Mouse (Mus musculus): ENCODE results near the gene Eif4enif1. TPM values are rescaled to one million over a fixed set of nuclear protein-coding genes. Genes with fewer than 3 reads are reported as not detected.
A peak's percentile ranks its signal among the peaks of the same experiment; 100 is the strongest.

Gene Eif4enif1
- polyA plus RNA-seq, 1 experiment, result 46.7 TPM

GRCm38 (mm10) chr11:3201326-3202230 lies 614 bp upstream of the Eif4enif1 start:
- H3K4me3 ChIP-seq (ENCODE audit: insufficient read depth, low read length), result peak overlapping the region; percentile 62
- TF ChIP-seq POLR2A (IDR thresholded peaks at IDR 0.05; ENCODE audit: borderline replicate concordance, low read depth, low read length) (no peak), CTCF (IDR thresholded peaks at IDR 0.05; ENCODE audit: low read depth, low read length) (no peak)
- no peaks in the 10 kb centered on the region; the same call in 1 of the 2 replicates for H3K4me1 ChIP-seq (ENCODE audit: control insufficient read depth, insufficient read depth, low read length)
- peak overlapping the region; percentile 66 for H3K27ac ChIP-seq (ENCODE audit: insufficient read depth, low read depth, low read length)

- Histone ChIP-seq H3K4me3 (ENCODE audit: insufficient read depth, low read length) (peak overlapping the region; percentile 64), H3K4me1 (ENCODE audit: control insufficient read depth, insufficient read depth, low read length) (no peaks in the 10 kb centered on the region; the same call in 1 of the 2 replicates), H3K27ac (ENCODE audit: insufficient read depth, low read depth, low read length) (peak overlapping the region; percentile 26)
- TF ChIP-seq POLR2A (IDR thresholded peaks at IDR 0.05; ENCODE audit: borderline replicate concordance, low read depth, low read length), result no peak
Measured at GRCm38 (mm10) chr11:3202781-3203441, 719 bp downstream of the Eif4enif1 start.

GRCm38 (mm10) chr11:3203771-3204170 lies 1.6 kb downstream of the Eif4enif1 start:
- no peak for TF ChIP-seq POLR2A (IDR thresholded peaks at IDR 0.05; ENCODE audit: borderline replicate concordance, low read depth, low read length)
- no peak for TF ChIP-seq CTCF (IDR thresholded peaks at IDR 0.05; ENCODE audit: low read depth, low read length)
- Histone ChIP-seq H3K4me3 (ENCODE audit: insufficient read depth, low read length) (peak overlapping the region; percentile 31; the same call in 1 of the 2 replicates), H3K27ac (ENCODE audit: insufficient read depth, low read depth, low read length) (no peak overlapping the region), H3K4me1 (ENCODE audit: control insufficient read depth, insufficient read depth, low read length) (no peaks in the 10 kb centered on the region; the same call in 1 of the 2 replicates)

GRCm38 (mm10) chr11:3205207-3205606 lies 3.0 kb downstream of the Eif4enif1 start:
- H3K4me3 ChIP-seq (ENCODE audit: insufficient read depth, low read length), result no peak overlapping the region
- no peaks in the 10 kb centered on the region; the same call in 1 of the 2 replicates for H3K4me1 ChIP-seq (ENCODE audit: control insufficient read depth, insufficient read depth, low read length)
- H3K27ac ChIP-seq (ENCODE audit: insufficient read depth, low read depth, low read length), result no peak overlapping the region
- TF ChIP-seq POLR2A (IDR thresholded peaks at IDR 0.05; ENCODE audit: borderline replicate concordance, low read depth, low read length) (no peak), CTCF (IDR thresholded peaks at IDR 0.05; ENCODE audit: low read depth, low read length) (no peak)

GRCm38 (mm10) chr11:3206783-3207182 lies 4.6 kb downstream of the Eif4enif1 start:
- no peak overlapping the region for H3K27ac ChIP-seq (ENCODE audit: insufficient read depth, low read depth, low read length)
- H3K4me3 ChIP-seq (ENCODE audit: insufficient read depth, low read length), result no peak overlapping the region
- TF ChIP-seq POLR2A (IDR thresholded peaks at IDR 0.05; ENCODE audit: borderline replicate concordance, low read depth, low read length), result no peak
- no peak for TF ChIP-seq CTCF (IDR thresholded peaks at IDR 0.05; ENCODE audit: low read depth, low read length)
- H3K4me1 ChIP-seq (ENCODE audit: control insufficient read depth, insufficient read depth, low read length), result no peaks in the 10 kb centered on the region; the same call in 1 of the 2 replicates

- Histone ChIP-seq H3K27ac (ENCODE audit: insufficient read depth, low read depth, low read length) (no peak overlapping the region), H3K4me1 (ENCODE audit: control insufficient read depth, insufficient read depth, low read length) (no peaks in the 10 kb centered on the region), H3K4me3 (ENCODE audit: insufficient read depth, low read length) (no peak overlapping the region)
- TF ChIP-seq CTCF (IDR thresholded peaks at IDR 0.05; ENCODE audit: low read depth, low read length) (no peak), POLR2A (IDR thresholded peaks at IDR 0.05; ENCODE audit: borderline replicate concordance, low read depth, low read length) (no peak)
Measured at GRCm38 (mm10) chr11:3212526-3212925, 10.3 kb downstream of the Eif4enif1 start.

GRCm38 (mm10) chr11:3223105-3223504 lies 20.9 kb downstream of the Eif4enif1 start:
- H3K4me3 ChIP-seq (ENCODE audit: insufficient read depth, low read length), result no peak overlapping the region
- H3K4me1 ChIP-seq (ENCODE audit: control insufficient read depth, insufficient read depth, low read length), result no peaks in the 10 kb centered on the region
- no peak overlapping the region for H3K27ac ChIP-seq (ENCODE audit: insufficient read depth, low read depth, low read length)
- TF ChIP-seq POLR2A (IDR thresholded peaks at IDR 0.05; ENCODE audit: borderline replicate concordance, low read depth, low read length) (no peak), CTCF (IDR thresholded peaks at IDR 0.05; ENCODE audit: low read depth, low read length) (no peak)

- Histone ChIP-seq H3K4me3 (ENCODE audit: insufficient read depth, low read length) (no peak overlapping the region), H3K4me1 (ENCODE audit: control insufficient read depth, insufficient read depth, low read length) (peaks cover 13% of the 10 kb centered on the region), H3K27ac (ENCODE audit: insufficient read depth, low read depth, low read length) (no peak overlapping the region)
- TF ChIP-seq CTCF (IDR thresholded peaks at IDR 0.05; ENCODE audit: low read depth, low read length) (no peak), POLR2A (IDR thresholded peaks at IDR 0.05; ENCODE audit: borderline replicate concordance, low read depth, low read length) (no peak)
Measured at GRCm38 (mm10) chr11:3227113-3227512, 24.9 kb downstream of the Eif4enif1 start.

GRCm38 (mm10) chr11:3232248-3232647 lies 30.1 kb downstream of the Eif4enif1 start:
- Histone ChIP-seq H3K4me1 (ENCODE audit: control insufficient read depth, insufficient read depth, low read length) (peaks cover 41% of the 10 kb centered on the region), H3K4me3 (ENCODE audit: insufficient read depth, low read length) (no peak overlapping the region), H3K27ac (ENCODE audit: insufficient read depth, low read depth, low read length) (peak overlapping the region; percentile 72)
- no peak for TF ChIP-seq CTCF (IDR thresholded peaks at IDR 0.05; ENCODE audit: low read depth, low read length)
- TF ChIP-seq POLR2A (IDR thresholded peaks at IDR 0.05; ENCODE audit: borderline replicate concordance, low read depth, low read length), result no peak

GRCm38 (mm10) chr11:3233704-3234103 lies 31.5 kb downstream of the Eif4enif1 start:
- peaks cover 39% of the 10 kb centered on the region for H3K4me1 ChIP-seq (ENCODE audit: control insufficient read depth, insufficient read depth, low read length)
- H3K27ac ChIP-seq (ENCODE audit: insufficient read depth, low read depth, low read length), result no peak overlapping the region
- no peak overlapping the region for H3K4me3 ChIP-seq (ENCODE audit: insufficient read depth, low read length)
- TF ChIP-seq POLR2A (IDR thresholded peaks at IDR 0.05; ENCODE audit: borderline replicate concordance, low read depth, low read length) (no peak), CTCF (IDR thresholded peaks at IDR 0.05; ENCODE audit: low read depth, low read length) (no peak)

All from bone marrow macrophage, adult 2 months (primary cell).